Mouse (Mus musculus) adrenal gland, postnatal 25 days (tissue): ENCODE data around the gene 2010315B03Rik. TPM values are rescaled to one million over a fixed set of nuclear protein-coding genes. Genes with fewer than 3 reads are reported as not detected.

Source experiments
- total RNA-seq: library from RNA; stranded (reverse); gene quantifications from 2 replicates; pipeline ENCODE4 v1.2.3, GENCODE M21; 2021

2010315B03Rik gene
- total RNA-seq, 1 experiment from 2014 or later: 26.5 TPM

Other genes starting within 250 kb of the 2010315B03Rik start
- 1.0 and 1.4 TPM in 2 replicates for gene Ccr2, start 210.7 kb downstream of the 2010315B03Rik start, total RNA-seq
- gene Ccr5, start 191.2 kb downstream of the 2010315B03Rik start, total RNA-seq: 1.8 and 4.2 TPM in 2 replicates
- 101 and 138 TPM in 2 replicates for gene Ppp2r3d, start 164.2 kb upstream of the 2010315B03Rik start, total RNA-seq
- gene Gm21836, start 181.1 kb upstream of the 2010315B03Rik start, total RNA-seq: not detected in 2 replicates